Comparison of ENCODE assay signal across 8 mouse cellular contexts in genomic region chr3:103808891-103809798, GRCm38 (mm10). TPM values are rescaled to one million over a fixed set of nuclear protein-coding genes. Genes with fewer than 3 reads are reported as not detected.
A peak's percentile ranks its signal among the peaks of the same experiment; 100 is the strongest.
DNase-seq lines count a peak whose midpoint lies in the region; ATAC-seq and TF ChIP-seq lines count a peak whose summit lies in the region.

Gene Dclre1b, minus strand, starts transcription at chr3:103809444.
Gene Ap4b1, plus strand, starts transcription at chr3:103809520.
Gene Gm43064, plus strand, starts transcription at chr3:103809573.

- peak within 1 kb of the TSS; percentile 81 for H3K4me2 ChIP-seq in forebrain, embryonic 15.5 days (replicated peaks)

- peaks cover 19% of the 10 kb centered on the region for H3K4me1 ChIP-seq in forebrain, embryonic 15.5 days
- H3K4me1 ChIP-seq in lung, adult 2 months (ENCODE audit: control insufficient read depth, insufficient read depth, low read length), result no peaks in the 10 kb centered on the region; the same call in 1 of the 2 replicates

- intact Hi-C loops in heart, postnatal 25 days (cut with DNase I), result loop anchor here (1.0 kb wide), 1 partner anchor 18 kb away; the partner anchor contains the start of gene Hipk1

- DNase-seq in ES-CJ7 (ENCODE audit: low read depth, low spot score), result peak; percentile 93
- peak; percentile 86 for DNase-seq in cerebellum, adult 11 months
- peak; percentile 81 for DNase-seq in heart, postnatal 25 days (ENCODE audit: low spot score)
- peak; percentile 76 to 92 for DNase-seq in layer of hippocampus, adult 18-20 months (ENCODE audit: low spot score in 2 of 2)
- peak; percentile 83 for DNase-seq in lung, adult 2 months
- peak; percentile 85 to 87 for DNase-seq in thymus, adult 18-20 months

- TF ChIP-seq CTCF in lung, adult 2 months (IDR thresholded peaks at IDR 0.05; ENCODE audit: insufficient read depth, low read length), result no peak

- peaks cover 17% of the 10 kb centered on the region; the same call in 1 of the 2 replicates for H3K36me3 ChIP-seq in forebrain, embryonic 15.5 days

- H3K27me3 ChIP-seq in forebrain, embryonic 15.5 days, result no peaks in the 10 kb centered on the region

- TF ChIP-seq POLR2A in lung, adult 2 months (IDR thresholded peaks at IDR 0.05; ENCODE audit: borderline replicate concordance, extremely low read depth, low read depth, low read length), result peak; percentile 89

- peak within 1 kb of the TSS; percentile 91 for H3K9ac ChIP-seq in forebrain, embryonic 15.5 days (replicated peaks)

- H3K4me3 ChIP-seq in forebrain, embryonic 15.5 days, result peak within 1 kb of the TSS; percentile 90
- H3K4me3 ChIP-seq in lung, adult 2 months (replicated peaks; ENCODE audit: extremely low read depth, low read depth, low read length), result peak within 1 kb of the TSS; percentile 79

- under 1% methylated on average over 59 of the region's 70 CpGs for WGBS in forebrain, embryonic 15.5 days
- under 1% methylated on average over 70 of the region's 70 CpGs for WGBS in lung, adult 2 months

- peak; percentile 99 for ATAC-seq in forebrain, embryonic 15.5 days (replicated peaks)
- ATAC-seq in neutrophil, adult 5-6 weeks (ENCODE audit: extremely low read depth, insufficient number of reproducible peaks, low FRiP score, poor library complexity, severe bottlenecking), result peak; percentile 87

- peak within 1 kb of the TSS; percentile 88 for H3K27ac ChIP-seq in forebrain, embryonic 15.5 days (replicated peaks)

- no peaks in the 10 kb centered on the region for H3K9me3 ChIP-seq in forebrain, embryonic 15.5 days

RNA-seq across cellular contexts. Expression of gene Dclre1b, which starts in this region (rescaled TPM):
- polyA plus RNA-seq in forebrain, embryonic 15.5 days (2015; fragmentation: Nextera tagmentation; extraction: Ambion mirVana), result 24.2 and 26.8 TPM in 2 replicates
- 1 to 10 TPM; 7.3 to 8.6 TPM for total RNA-seq in heart, postnatal 25 days (2021)
- 10 to 100 TPM in 1 of 2 experiments, 1 to 10 TPM in 1; 9.0 to 12.2 TPM for total RNA-seq in layer of hippocampus, adult 18-20 months (2021)
- 13.5 and 14.0 TPM in 2 replicates for polyA plus RNA-seq in lung, adult 2 months (2012; rRNA removed)
- 13.1 and 15.6 TPM in 2 replicates for total RNA-seq in neutrophil, adult 5-6 weeks (2017)

RNA-seq across cellular contexts. Expression of gene Ap4b1, which starts in this region (rescaled TPM):
- 21.4 and 23.5 TPM in 2 replicates for polyA plus RNA-seq in forebrain, embryonic 15.5 days (2015; fragmentation: Nextera tagmentation; extraction: Ambion mirVana)
- 10 to 100 TPM; 11.7 to 14.9 TPM for total RNA-seq in heart, postnatal 25 days (2021)
- total RNA-seq in layer of hippocampus, adult 18-20 months (2021), result 10 to 100 TPM; 11.4 to 12.6 TPM
- 8.2 and 12.1 TPM in 2 replicates for polyA plus RNA-seq in lung, adult 2 months (2012; rRNA removed)
- 39.4 and 48.4 TPM in 2 replicates for total RNA-seq in neutrophil, adult 5-6 weeks (2017)

RNA-seq across cellular contexts. Expression of gene Gm43064, which starts in this region (rescaled TPM):
- 0.37 TPM in 1 of 2 replicates, not detected in the other for polyA plus RNA-seq in forebrain, embryonic 15.5 days (2015; fragmentation: Nextera tagmentation; extraction: Ambion mirVana)
- total RNA-seq in heart, postnatal 25 days (2021), result not detected
- total RNA-seq in layer of hippocampus, adult 18-20 months (2021), result under 1 TPM; 0.42 to 0.79 TPM
- polyA plus RNA-seq in lung, adult 2 months (2012; rRNA removed), result 0.14 TPM in 1 of 2 replicates, not detected in the other
- not detected in 2 replicates for total RNA-seq in neutrophil, adult 5-6 weeks (2017)

Comparison
In these comparisons a context has a peak if more than half of its experiments do, and no peak if none do; other contexts are left out.
1. Peak in every context shown above with its lines: DNase-seq, ATAC-seq, H3K4me3 ChIP-seq and H3K27ac ChIP-seq.